Mouse (Mus musculus) retina, postnatal 1 day (tissue): ENCODE data around the gene Ykt6.
"Not testable (repeated sequence)": the region's sequence is repeated elsewhere in the genome, so short reads cannot be mapped to it uniquely, and the experiment has no call there.

Source experiments
- DNase-seq: peaks from one replicate; pipeline ENCODE4 v3.0.0-alpha.2; 2012

The Ykt6 gene

DNA sequence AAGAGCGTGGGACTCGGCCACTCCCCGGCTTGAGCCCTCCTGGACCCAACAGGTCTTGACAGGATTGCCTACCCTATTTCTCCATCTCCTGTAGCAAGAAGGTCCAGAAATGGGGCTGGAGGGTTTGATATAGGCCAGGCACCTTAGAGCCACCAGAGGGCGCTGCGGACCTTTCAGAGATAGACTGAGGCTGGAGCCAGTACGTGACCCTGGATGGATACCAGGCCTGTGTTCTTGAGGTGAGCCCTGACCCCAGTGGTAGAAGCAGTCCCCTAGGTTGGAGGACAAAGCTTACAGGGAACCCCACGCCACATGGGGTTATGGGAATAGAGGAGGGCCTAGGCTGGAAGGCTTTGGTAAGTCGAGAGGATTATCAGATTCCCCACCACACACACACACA, 40.5 kb downstream of the Ykt6 start:
- DNase-seq: peak; percentile 85

DNA sequence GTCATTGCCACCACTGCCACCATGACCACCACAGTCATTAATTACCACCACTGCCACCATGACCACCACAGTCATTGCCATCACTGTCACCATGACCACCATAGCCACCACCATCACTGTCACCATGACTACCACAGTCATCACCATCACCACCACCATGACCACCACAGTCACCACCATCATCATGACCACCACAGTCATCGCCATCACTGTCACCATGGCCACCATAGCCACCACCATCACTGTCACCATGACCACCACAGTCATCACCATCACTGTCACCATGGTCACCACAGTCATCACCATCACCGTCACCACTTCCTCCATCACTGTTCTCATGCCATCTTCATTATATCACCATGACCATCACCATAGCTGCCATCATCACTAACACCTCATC, 43.0 kb downstream of the Ykt6 start:
- no peak for DNase-seq

DNA sequence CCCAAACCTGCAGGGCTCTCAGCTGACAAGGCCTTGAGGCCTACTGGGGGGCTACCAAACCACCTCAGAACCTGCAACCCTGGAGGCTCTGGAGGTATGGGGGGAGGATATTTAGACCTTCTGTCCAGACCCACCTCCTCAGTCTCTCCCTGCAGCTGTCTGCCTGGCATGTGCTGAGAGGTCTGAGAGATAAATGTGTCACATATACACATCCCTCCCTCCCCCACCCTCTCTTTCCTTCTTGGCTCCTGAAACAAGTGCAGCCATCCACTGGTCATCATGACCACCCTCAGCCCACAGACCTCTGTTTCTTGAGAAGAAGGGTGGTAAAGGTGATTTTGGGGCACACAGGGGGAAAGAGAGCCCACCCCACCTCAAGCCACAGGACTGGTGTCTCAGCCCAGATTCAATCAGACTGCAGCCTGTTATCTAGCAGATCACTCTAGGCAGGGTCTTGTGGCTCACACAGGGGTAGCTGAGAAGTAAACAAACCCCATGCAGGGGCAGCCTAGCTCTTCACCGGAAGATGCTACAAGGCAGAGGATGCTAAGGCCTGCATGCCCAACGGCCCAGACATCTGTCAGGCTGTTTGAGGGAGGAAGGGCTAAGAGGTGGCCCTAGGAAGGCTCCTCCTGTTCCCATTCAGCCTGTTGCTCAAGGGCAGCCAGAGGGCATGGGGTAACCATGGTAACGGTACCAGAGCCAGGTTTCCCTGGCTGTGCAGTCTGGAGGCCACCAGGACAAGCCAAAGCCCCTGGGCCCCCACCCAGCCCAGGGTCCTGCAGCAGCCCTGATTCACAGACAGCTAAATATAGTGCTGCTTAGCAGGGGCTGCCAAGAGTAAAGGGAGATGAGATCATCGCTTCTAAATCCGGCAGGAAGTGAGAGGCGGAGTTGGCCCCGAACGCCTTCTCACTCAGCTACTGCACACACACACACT, 44.6 kb downstream of the Ykt6 start:
- DNase-seq: peak; percentile 92

DNA sequence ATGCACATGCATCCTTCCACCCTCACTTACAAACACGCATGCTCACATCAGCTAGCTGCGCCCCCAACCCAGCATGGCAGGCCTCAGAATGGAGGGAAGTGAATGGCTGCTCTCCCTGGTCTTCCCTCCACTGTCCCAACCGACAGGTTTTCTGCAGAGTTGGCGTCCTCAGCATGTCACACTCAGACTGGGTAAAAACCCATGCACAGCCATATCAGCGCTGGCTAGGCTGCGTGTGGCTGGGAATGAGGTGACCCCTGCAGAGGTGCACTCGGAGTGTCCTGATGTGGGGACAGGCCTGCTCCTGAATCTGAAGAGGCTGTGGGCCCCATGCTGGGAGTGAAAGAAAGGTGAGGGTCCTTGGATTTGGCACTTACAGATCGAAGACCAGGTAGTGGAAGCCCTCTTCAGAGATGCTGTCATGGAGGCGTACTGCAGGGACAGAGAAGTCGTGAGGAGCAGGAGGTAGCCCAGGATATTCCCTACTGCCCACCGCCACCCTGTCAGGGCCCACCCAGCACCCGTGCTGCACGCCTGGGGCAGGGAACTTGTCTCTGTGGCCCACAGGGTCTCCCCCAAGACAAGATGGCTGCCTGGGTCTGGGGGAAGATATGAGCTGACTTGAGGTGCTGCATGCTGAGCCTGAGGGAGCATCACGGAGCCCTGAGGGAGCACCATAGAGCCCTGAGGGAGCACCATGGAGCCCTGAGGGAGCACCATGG, 45.6 kb downstream of the Ykt6 start:
- no peak for DNase-seq

DNA sequence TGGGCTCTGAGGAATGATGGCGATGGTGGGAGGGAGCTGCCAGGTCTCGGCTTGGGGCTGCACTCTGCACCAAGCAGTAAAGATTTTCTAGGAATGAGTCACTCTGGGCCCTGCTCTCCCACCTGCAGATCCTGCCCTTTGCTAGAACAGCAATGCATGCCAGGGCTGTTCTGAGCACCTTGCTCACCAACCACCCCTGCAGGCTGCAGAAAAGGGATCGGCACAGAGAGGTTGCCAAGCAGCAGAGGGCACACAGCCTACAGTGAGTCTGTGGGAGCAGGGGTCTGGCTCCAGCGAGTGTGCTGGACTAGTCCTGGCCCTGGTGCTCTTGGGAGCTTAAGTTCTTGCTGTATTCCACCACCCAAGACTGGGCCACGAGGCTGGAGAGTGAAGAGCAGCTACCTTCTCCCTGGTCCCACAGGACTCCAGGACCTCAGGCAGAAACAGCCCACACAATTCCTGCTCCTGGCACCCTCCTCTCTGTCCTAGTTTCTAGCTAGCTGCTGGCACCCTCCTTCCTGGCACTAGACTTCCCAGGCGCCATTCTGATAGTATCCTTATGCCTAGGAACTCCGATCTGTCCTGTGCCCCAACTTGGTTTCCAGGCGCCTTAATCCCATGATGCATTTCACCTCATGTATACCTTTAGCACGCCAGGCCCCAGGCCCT, 46.6 kb downstream of the Ykt6 start:
- no peak for DNase-seq

DNA sequence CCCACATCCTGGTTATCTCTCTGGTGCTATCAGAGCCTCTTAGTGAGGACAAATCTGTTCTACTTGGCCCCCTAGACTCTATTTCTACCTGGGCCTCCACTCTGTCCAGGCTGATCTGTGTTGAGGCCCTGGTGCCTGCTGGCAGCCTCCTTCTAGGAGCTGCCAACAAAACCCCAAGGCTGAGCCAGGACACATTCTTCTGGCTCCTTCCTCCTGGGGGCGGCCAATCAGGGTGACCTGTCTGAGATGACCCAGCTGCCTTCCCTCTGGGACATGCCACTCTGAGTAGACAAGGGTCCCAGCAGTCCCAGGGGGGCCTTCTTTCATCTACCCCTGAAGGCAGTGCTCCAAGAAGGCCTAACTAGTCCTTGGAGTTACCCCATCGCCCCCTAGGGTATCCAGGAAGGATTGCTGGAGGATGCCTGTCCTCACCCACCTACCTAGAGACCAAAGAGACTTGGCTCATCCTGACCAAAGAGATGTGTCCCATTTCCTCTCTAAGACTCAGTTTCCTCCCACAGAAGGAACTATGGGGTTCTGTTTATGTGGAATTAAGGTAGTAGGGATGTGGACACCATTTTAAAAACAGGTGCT, 47.6 kb downstream of the Ykt6 start:
- peak; percentile 33 for DNase-seq

DNA sequence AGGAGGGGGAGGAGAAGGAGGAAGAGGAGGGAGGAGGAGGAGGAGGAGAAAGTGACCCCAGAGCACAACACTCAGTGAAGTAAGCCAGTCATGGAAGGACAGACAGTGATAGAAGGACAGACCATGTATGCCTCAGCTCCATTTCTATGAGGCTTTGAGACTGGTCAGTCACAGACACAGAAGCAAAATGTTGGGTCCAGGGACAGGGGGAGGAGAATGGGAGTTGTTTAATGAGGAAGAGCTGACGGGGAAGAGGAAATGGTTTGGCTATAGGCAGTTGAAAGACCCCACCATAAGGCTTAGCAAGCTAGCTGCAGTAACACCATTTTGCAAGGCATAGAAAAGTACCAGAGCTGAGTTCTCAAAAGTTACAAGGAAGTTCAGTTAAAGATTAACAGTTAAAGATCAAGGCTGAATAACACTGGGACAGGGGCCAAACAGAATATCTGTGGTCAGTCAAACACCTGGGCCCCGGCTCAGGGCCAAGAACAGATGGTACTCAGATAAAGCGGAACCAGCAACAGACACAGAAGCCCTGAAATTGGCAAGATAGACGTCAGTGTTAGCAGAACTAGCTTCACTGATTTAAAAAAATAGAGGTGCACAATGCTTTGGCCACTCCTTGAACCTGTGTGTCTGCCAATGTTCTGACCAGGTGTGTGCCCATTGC, 50.0 kb downstream of the Ykt6 start:
- not testable (repeated sequence) for DNase-seq

DNA sequence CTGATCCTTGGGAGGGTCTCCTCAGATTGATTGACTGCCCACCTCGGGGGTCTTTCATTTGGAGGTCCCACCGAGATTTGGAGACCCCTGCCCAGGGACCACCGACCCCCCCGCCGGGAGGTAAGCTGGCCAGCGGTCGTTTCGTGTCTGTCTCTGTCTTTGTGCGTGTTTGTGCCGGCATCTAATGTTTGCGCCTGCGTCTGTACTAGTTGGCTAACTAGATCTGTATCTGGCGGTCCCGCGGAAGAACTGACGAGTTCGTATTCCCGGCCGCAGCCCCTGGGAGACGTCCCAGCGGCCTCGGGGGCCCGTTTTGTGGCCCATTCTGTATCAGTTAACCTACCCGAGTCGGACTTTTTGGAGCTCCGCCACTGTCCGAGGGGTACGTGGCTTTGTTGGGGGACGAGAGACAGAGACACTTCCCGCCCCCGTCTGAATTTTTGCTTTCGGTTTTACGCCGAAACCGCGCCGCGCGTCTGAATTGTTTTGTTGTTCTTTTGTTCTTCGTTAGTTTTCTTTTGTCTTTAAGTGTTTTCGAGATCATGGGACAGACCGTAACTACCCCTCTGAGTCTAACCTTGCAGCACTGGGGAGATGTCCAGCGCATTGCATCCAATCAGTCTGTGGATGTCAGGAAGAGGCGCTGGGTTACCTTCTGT, 51.0 kb downstream of the Ykt6 start:
- DNase-seq: not testable (repeated sequence)

DNA sequence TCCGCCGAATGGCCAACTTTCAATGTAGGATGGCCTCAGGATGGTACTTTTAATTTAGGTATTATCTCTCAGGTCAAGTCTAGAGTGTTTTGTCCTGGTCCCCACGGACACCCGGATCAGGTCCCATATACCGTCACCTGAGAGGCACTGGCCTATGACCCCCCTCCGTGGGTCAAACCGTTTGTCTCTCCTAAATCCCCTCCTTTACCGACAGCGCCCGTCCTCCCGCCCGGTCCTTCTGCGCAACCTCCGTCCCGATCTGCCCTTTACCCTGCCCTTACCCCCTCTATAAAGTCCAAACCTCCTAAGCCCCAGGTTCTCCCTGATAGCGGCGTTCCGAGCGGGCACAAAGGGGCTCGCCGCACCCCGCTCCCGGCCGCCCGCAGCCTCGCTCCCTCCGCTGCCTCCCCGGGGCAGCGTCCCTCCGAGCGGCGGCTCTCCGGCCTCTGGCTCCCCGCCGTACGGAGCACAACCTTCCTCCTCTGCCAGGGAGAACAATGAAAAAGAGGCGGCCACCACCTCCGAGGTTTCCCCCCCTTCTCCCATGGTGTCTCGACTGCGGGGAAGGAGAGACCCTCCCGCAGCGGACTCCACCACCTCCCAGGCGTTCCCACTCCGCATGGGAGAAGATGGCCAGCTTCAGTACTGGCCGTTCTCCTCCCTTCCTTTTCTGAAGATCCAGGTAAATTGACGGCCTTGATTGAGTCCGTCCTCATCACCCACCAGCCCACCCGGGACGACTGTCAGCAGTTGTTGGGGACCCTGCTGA, 51.7 kb downstream of the Ykt6 start:
- DNase-seq: not testable (repeated sequence)

DNA sequence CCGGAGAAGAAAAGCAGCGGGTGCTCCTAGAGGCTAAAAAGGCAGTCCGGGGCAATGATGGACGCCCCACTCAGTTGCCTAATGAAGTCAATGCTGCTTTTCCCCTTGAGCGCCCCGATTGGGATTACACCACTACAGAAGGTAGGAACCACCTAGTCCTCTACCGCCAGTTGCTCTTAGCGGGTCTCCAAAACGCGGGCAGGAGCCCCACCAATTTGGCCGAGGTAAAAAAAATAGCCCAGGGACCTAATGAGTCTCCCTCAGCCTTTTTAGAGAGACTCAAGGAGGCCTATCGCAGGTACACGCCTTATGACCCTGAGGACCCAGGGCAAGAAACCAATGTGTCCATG, 52.3 kb downstream of the Ykt6 start:
- not testable (repeated sequence) for DNase-seq

DNA sequence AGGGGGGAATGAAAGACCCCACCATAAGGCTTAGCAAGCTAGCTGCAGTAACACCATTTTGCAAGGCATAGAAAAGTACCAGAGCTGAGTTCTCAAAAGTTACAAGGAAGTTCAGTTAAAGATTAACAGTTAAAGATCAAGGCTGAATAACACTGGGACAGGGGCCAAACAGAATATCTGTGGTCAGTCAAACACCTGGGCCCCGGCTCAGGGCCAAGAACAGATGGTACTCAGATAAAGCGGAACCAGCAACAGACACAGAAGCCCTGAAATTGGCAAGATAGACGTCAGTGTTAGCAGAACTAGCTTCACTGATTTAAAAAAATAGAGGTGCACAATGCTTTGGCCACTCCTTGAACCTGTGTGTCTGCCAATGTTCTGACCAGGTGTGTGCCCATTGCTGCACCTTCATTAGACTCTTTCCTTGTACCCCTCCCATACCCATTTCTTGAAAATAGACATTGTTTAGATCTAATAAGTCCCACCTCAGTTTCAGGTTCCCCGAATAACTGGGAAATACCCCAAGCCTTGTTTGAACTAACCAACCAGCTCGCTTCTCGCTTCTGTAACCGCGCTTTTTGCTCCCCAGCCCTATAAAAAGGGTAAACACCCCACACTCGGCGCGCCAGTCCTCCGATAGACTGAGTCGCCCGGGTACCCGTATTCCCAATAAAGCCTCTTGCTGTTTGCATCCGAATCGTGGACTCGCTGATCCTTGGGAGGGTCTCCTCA, 55.4 kb downstream of the Ykt6 start:
- DNase-seq: not testable (repeated sequence)

DNA sequence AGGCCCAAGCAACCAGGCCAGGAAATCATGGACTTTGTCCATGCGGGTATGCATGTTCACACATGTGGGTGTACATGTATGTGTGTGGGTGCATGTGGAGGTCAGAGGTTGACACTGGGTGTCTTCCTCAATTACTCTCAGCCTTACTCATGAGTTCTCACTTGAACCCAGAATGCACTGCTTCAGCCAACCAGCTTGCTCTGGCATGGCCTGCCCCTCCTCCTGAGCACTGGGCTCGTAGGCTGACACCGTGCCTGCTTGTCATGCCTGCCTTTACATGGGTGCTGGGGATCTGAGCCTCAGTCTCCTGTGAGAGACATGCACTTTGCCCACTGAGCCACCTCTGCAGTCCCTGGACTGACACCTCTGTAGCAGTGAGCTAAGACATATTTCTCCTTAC, 56.4 kb downstream of the Ykt6 start:
- no peak for DNase-seq

DNA sequence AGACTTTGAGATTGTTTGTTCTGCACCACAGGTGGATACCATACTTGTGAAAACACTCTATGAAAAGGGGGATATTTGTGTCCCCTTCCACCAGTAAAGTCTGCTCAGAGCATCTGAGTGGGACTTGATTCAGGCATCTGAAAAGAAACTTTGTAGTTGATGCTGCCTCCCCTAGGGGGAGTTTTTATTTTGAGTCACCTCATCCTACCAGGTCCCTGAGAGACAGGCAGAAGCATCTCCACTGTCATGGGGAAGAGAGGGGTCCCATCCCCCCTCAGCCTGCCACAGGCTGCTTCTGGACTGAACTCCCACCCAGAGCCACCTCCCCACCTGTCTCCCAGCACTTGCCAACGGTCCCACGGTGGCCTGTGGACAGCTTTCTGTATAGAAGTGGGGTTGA, 57.9 kb downstream of the Ykt6 start:
- DNase-seq: no peak

DNA sequence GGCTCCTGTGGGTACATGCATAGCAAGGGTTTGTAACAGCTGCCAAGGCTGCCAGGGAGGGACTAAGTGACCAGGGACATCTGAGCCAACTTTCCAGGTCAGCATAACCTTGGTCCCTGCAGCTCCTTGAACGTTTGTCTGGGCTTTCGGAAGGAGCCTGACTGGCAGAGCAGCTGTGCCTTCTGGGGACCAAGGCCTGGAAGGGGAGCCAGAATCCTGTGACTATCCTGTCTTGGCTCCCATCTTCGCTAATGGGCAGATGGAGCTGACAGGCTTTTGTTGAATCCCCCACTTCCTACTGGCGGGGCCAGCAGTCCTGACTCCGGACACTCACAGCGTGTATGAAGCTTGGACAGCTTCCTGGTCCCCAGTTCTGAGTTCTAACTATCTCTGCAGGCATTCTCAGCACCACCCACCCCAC, 59.5 kb downstream of the Ykt6 start:
- DNase-seq: no peak

DNA sequence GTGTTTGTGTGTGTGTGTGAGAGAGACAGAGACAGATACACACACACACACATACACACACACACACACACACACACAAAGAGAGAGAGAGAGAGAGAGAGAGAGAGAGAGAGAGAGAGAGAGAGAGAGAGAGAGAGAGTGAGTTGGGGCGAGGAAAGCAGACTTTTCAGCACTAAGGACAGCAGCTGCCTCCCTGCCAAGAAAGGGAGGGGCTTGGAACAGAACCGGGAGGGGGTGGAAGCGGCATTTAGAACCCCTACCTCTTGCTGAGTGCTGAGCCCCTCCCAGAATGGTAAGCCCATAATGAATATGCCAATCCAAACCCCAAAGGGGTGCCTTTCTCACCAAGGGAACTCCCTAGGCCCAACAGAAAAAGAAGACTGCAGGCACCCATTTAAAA, 60.9 kb downstream of the Ykt6 start:
- peak; percentile 49 for DNase-seq

DNA sequence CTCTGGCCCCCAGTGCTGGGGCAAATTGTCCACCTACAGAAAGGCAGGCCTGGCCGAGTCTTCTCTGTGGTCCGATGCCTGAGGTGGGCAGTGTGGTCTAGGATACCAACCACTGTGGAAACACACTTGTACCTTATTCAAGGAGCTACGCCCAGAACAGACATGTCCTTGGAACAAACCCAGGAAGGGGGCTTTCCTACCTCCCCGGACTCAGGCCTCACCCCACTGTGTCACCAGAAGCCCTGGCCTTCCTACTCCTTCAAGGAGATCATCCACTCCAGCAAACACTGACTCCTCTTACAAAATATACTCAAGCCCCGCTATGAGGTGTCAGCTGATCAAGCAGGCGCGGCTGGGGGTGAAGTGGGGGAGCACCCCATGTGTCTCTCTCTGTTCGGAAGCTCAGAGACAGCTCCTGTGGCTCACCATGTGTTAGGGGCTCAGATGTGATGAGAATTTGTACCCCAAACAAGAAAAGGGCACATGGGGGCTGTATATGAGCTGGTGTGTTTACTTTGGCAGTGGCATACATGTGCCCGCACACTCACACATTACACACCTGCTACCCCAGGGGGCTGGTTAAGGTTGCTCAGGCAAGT, 61.4 kb downstream of the Ykt6 start:
- no peak for DNase-seq
